Mouse (Mus musculus) T-helper 17 cell (primary cell): ENCODE results near the gene Ist1.

ENCODE experiments used
- in situ Hi-C, 2 experiments: fragments of 300-600 bp; cut with MboI, MseI; formaldehyde crosslinking; loops; 1 replicate in 1 of 2; 2 replicates in 1 of 2; pipeline ENCODE4 v1.15.1; 2025; ENCODE audit warnings: high pct_unique_total_duplicates in 2 of 2

Gene Ist1

GRCm38 (mm10) chr8:109687248-109687647, 5.8 kb downstream of the Ist1 start:
- in situ Hi-C loops, result no loop called here

GRCm38 (mm10) chr8:109682120-109682519, 10.9 kb downstream of the Ist1 start:
- in situ Hi-C loops, result no loop called here

- in situ Hi-C loops, result no loop called here
Observed at GRCm38 (mm10) chr8:109681535-109681934, 11.5 kb downstream of the Ist1 start.

GRCm38 (mm10) chr8:109675896-109676643, 17.0 kb downstream of the Ist1 start:
- in situ Hi-C loops, result no loop called here

GRCm38 (mm10) chr8:109673596-109673995, 19.5 kb downstream of the Ist1 start:
- in situ Hi-C loops, result no loop called here

- in situ Hi-C loops, result no loop called here
Observed at GRCm38 (mm10) chr8:109672656-109673055, 20.4 kb downstream of the Ist1 start.

- in situ Hi-C loops, result no loop called here
Observed at GRCm38 (mm10) chr8:109666616-109667015, 26.4 kb downstream of the Ist1 start.

- in situ Hi-C loops, result no loop called here
Observed at GRCm38 (mm10) chr8:109662328-109662727, 30.7 kb downstream of the Ist1 start.

- in situ Hi-C loops, result loop anchor here in 1 of 2 experiments (10.0 kb wide), 1 partner anchor 358 kb away; no protein-coding TSS in a partner anchor
Observed at GRCm38 (mm10) chr8:109656860-109657259, 36.2 kb downstream of the Ist1 start.

GRCm38 (mm10) chr8:109650801-109651200, 42.3 kb downstream of the Ist1 start:
- in situ Hi-C loops, result loop anchor here in 1 of 2 experiments (10.0 kb wide), 1 partner anchor 364 kb away; no protein-coding TSS in a partner anchor

GRCm38 (mm10) chr8:109648469-109648868, 44.6 kb downstream of the Ist1 start:
- in situ Hi-C loops, result loop anchor here in 1 of 2 experiments (10.0 kb wide), 1 partner anchor 376 kb away; no protein-coding TSS in a partner anchor

GRCm38 (mm10) chr8:109647331-109647730, 45.7 kb downstream of the Ist1 start:
- in situ Hi-C loops, result loop anchor here in 1 of 2 experiments (10.0 kb wide), 1 partner anchor 377 kb away; no protein-coding TSS in a partner anchor

- in situ Hi-C loops, result loop anchor here in 1 of 2 experiments (10.0 kb wide), 1 partner anchor 384 kb away; no protein-coding TSS in a partner anchor
Observed at GRCm38 (mm10) chr8:109641236-109641635, 51.8 kb downstream of the Ist1 start.

GRCm38 (mm10) chr8:109640410-109640809, 52.6 kb downstream of the Ist1 start:
- in situ Hi-C loops, result loop anchor here in 1 of 2 experiments (10.0 kb wide), 1 partner anchor 384 kb away; no protein-coding TSS in a partner anchor

GRCm38 (mm10) chr8:109638851-109639250, 54.2 kb downstream of the Ist1 start:
- in situ Hi-C loops, result no loop called here

GRCm38 (mm10) chr8:109635146-109635545, 57.9 kb downstream of the Ist1 start:
- in situ Hi-C loops, result no loop called here

GRCm38 (mm10) chr8:109632498-109632897, 60.6 kb downstream of the Ist1 start:
- in situ Hi-C loops, result no loop called here

GRCm38 (mm10) chr8:109628638-109629037, 64.4 kb downstream of the Ist1 start:
- in situ Hi-C loops, result no loop called here
